Mouse (Mus musculus) brain, embryonic 14.5 days (tissue): Measurements from ENCODE around the gene Fam83c.

Experiments
- CTCF ChIP-seq: fragments of 200-500 bp; IDR thresholded peaks from 2 replicates; pipeline ENCODE4 v1.5.1; 2012; ENCODE audit warnings: inconsistent platforms, mild to moderate bottlenecking, moderate library complexity, borderline replicate concordance; ENCODE audit not compliant: insufficient read depth, insufficient read length; ENCODE audit errors: extremely low read depth
- POLR2A ChIP-seq: fragments of 200-500 bp; IDR thresholded peaks from 2 replicates; pipeline ENCODE4 v1.6.1; 2012; ENCODE audit warnings: mild to moderate bottlenecking, inconsistent platforms, borderline replicate concordance; ENCODE audit not compliant: poor library complexity, insufficient read depth, insufficient read length, severe bottlenecking; ENCODE audit errors: extremely low read depth

DNA sequence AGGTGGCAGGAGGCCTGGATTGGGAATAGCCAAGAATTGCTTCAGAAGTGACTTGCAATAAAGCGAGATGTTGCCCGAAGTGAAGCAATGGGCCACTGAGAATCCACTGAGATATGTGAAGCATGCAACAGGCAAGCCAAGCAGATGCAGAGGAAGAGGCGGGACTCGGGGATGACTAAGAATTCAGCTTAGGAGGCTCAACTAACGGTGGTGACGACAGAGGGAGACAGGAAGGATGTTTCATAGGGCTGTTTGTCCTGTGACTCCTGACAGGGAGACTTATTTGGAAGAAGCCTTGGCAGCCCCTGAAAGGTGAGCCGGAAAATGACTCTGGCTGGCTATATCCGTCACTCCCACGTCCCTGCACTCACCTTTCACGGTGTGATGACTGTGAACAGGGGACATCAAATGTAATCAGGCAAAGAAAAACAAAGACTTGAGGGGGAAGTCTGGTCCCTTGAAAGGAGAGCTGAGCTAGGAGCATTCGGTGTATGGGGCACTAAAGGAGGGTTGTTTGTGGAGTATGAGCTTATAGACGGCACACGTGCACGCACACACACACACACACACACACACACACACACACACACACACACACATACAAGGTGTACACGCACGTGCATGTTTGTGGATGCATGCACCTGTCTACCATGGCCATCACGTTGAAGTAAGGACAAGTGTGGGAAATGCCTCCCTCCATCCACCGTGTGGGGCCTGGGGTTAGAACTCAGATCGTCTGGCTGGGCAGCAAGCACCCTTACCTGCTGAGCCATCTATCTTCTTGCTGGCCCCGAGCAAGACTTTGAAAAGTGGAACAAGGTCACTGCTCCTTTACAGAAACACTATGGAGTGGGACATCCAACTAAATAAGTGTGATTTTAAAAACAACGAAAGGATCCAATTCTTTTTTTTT, 44.6 kb upstream of the Fam83c start:
- TF ChIP-seq CTCF, result no peak
- no peak for TF ChIP-seq POLR2A
